Mouse (Mus musculus): Measurements from ENCODE around the gene Ndufs3.

Ndufs3 gene

DNA sequence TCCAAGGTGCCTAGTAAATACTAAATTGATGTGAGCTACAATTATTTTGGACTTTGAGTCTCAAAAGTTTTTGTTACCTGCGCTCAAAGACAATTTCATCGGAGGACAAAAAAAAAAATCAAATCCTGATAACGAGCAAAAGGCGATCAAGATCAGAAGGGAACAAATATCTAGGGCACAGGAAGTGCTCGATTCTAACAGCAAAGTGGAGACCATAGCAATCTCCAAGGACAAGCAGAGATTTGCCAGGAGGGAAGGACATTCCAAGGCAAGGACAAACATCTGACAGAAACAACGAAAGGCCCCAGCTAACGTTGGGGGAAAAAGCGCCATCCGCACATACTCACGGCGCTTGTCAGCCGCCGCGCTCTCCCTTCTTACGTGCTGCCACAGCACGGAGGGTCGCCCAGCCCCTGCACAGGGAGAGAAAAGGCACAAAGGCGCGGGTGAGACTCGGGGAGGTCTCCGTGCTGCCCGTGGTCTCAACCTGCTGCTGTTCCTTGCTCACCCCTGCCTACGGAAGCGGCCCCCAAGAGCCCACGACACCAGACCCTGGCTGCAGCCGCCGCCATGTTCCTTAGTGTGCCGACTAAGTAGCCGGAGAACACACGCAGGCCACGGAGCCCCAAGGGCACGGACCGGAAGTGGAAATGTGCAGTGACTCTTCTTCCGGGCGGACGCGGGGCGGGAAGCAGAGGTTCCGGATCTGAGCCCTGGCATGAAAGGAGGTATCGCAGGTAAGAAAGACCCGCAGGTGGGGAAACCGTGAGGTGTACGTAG is at the start of gene Ndufs3, which contains the start of gene Kbtbd4:
Ndufs3 (minus strand) TSS at position 752 of the 780 bp plus-strand sequence.
Kbtbd4 (plus strand) TSS at position 665 of the 780 bp plus-strand sequence.
- peak; percentile 72 to 81 for DNase-seq

DNA sequence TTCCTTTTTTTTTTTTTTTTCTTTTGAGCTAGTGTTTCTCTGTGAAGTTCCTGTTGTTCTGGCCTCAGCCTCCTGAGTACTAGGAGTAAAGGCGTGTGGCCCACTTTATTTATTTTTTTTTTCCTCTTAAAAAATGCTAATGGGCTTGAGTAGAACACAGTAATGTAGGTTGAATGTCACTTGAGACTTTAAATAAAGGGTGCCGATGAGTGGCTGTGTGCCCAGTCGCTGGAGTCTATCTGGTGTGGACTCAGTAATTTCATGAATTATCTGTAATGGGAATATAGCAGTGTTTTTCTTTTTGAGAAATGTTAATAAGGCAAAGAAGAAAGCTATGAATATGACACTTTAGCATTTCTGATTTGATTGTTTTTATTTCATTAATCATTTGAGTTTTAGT is 48.8 kb upstream of the Ndufs3 start:
- DNase-seq: no peak

DNA sequence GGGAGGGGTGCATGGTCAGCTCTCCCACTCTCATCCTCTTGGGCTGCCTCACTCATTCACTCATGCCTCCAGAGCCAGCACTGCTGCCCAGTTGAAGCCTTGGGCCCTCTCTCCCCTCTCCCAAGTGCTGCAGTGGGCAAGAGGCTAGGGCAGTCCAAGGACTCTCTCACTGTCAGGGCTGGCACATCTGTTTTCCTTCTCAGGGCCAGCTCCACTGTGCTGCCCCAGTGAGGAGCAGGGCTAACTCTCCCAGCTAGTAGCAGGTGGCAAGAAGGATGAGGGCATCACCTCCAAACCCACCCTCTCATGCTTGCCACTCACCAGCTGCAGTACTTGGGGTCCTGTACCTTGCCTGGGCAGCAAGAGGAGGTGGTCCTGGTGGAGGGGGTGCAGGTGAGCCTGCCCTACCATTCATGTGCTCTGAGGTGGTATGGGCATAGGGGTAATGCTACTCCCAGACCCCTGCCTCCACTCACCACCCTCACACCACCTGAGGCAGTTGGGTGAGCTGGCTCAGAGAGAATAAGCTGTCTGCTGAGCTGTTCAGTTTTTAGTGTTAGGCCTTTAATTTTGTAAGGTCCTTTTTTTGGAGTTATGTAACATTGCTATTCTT is 46.1 kb upstream of the Ndufs3 start:
- DNase-seq: no peak

DNA sequence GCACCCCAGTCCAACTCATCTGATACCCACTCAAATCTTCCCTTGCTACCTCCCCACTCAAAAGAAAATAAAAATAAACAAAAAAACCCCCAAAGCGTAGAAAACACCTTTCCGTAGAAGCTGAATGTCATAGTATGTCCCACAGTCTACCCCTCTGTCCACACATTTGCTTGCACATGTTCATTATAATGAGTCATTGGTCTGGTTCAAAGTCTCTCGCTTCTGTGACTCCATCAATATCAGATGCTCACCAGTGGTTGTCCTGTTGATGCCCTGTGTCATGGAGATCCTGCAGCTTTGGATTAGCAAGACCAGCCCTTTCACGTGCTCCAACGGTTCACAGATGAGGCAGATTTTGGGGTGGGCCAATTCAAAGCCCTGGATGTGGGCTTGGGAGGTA is 45.5 kb upstream of the Ndufs3 start:
- no peak for DNase-seq

DNA sequence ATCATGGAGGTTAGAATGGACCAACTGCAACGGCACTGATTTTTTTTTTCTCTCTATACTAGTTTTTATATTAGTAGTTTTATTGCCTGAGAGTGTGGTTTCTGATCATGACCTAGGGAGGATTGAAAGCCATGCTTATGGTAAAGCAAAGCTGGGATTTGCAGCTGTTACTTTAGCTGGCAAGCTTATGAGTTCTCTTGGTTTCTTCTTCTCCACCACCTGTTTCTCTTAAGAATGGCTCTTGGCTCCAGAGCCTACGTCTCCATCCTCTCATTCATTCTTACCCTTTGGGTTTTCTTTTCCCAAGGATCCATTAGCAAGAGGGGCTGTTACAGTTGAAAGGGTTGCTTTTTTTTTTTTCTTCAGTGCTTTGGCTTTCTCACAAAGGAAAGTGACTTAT is 37.1 kb upstream of the Ndufs3 start:
- no peak for DNase-seq

DNA sequence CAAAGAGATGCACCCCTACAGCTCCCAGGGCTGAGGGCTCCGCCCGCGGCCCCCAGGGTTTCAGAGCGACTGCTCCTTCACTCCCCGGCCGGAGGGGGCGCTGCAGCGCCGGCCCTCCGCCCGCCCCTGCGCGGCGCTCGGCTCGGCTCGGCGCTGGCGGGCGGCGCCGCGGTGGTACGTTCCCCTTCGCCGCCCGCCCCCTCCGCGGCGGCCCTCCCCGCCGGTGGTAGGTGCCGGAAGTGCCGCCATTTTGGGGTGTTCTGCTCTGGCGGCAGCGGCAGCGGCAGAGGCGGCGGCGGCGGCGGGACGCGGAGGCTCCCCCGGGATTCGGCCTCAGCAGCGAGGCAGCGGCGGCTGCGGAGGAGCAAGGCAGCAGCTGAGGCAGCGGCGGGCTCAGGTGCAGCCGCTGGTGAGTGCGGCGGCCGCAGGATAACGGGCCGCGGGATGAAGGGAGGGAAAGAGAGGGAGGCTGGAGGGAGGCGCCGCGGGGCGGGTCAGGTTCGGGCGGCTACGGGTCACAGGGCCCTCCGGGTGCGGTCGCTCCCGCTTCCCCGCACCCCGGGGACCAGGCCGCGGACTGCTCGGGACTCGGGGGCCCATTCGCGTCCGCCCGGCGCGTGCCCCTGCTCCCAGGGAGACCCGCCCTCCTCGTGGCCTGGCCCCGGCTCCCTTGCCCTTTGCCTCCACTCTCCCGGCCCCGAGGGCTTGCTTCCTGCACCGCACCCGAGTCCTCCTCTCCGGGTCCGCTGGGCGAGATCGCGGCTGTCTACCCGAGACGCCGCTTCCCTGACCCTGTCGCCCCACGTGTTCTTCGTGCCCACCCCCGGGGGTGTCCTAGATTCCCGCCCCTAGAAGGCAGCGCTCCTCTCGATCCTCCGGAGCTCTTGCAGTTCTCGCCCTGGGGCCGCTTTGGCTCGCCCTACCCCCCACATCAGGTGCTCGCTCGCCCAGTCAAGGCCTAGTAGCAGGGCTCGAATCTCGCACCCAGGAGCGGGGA is 35.9 kb upstream of the Ndufs3 start, which contains the start of gene Celf1:
Celf1 (plus strand) TSS at position 150 of the 997 bp plus-strand sequence.
- peak; percentile 70 to 74 for DNase-seq

DNA sequence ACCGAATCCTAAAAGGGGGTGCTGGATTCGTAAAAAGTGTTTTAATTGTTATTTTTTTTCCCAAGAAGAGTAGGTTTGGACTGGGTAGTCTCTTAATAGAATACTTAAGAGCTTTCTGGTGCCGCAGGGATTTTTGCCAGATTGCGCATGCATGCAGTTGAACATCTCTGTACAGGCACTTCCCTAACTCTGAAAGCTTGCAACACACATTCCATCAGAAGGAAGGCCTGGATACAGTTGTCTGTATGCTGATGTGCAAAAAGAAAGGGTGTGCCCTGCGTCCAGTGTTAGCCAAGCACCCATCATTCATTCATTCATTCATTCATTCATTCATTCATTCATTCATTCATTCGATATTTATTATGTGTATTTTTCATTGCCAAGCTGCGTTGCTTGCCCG is 35.1 kb upstream of the Ndufs3 start:
- no peak for DNase-seq

DNA sequence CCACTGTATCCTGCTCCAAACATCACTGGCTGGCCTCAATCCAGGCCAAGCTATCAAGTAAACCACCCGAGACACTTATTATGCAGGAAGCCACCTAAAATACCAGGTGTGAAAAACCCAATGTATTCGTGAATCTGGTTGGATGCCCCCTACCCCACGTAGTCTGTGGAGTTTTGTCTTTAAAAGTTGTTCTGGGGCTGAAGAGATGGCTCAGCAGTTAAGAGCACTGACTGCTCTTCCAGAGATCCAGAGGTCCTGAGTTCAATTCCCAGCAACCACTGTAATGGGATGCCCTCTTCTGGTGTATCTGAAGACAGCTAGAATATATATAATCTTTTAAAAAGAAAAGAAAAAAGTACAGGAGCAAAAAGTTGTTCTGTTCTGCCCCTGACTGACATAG is 33.7 kb upstream of the Ndufs3 start:
- no peak for DNase-seq

DNA sequence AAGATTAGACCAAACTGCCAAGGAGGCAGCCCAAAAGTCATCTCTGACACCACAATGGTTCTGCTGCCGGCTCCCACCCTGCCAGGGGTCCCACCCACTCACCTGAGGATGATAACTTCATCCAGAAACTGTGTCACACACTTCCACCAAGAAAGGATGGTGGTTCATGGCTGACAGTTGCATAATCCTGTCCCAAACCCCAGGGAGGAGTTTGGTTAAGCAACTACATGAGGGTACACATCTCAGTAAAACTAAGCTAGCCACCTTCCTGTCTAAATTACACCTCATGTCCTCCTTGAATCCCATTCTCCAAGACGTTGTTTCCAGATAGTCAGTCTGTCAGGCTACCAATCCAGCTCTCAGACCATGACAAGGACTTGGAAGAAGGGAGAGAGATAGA is 27.6 kb upstream of the Ndufs3 start:
- DNase-seq: no peak

DNA sequence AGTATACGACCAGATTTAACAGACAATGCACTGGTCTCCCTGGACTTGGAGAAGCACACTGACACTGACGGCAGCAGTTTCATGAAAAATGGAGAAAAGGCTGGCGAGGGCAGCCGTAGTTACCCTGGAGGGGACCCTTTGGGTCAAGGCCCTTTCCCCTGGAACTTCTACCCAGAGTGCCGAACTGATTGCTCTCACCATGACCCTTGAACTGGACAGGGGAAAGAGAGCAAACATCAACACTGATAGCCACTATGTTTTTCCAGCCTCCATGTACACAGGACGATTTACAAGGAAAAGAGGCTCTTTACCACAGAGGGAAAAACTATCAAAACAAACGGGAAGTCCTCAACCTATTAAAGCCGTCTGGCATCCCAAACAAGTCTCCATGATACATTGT is 27.2 kb upstream of the Ndufs3 start:
- no peak for DNase-seq

DNA sequence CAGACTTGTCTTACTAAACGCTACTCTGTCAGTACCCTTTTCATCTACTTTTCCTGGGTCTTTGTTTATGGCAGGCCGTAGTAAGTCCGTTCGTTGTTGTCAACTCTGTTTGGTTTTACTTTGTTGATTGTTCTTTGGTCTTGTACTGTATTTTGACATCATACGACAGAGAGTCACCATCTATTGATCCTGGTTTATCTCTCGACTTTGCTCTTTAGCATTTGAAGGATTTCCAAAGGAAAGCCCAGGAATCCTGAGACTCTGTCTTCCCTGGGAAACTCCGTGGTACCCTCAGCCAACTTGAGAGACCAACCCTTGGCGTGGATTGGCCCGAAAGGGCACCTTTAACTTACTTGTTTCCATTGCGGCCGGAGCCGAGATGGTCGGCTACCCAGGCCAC is 23.9 kb upstream of the Ndufs3 start:
- DNase-seq: no peak

DNA sequence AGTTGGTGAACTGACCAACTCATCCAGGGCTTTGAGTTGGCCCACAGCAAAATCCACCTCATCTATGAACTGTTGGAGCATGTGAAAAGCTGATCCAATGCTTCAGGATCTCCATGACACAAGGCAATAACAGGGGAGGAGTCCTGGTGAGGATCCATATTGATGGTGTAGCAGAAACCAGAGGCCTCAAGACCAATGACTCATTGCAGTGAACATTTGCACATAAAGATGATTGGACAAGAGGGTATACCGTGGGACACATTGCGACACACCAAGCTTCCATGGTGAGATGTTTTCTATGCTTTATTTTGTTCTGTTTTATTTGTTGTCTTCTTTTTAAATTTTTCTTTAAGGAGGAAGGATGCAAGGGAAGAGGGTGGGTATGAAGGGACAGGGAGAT is 18.0 kb upstream of the Ndufs3 start:
- no peak for DNase-seq

DNA sequence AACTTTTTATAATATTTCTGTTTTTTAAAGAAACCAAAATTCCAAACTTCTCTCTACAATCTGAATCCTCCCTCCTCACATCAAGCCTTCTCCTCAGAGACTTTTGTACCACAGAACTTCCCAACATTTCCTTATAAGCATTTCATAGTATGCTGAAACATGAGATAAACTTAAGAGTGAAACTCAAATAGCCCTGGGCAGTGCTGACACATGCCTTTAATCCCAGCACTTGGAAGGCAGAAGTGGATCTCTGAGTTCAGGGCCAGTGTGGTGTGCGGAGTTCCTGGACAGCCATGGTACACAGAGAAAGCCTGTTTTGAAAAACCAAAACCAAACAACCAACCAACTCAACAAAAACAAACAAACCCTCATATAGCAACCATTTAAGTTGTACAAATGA is 16.6 kb upstream of the Ndufs3 start:
- no peak for DNase-seq

DNA sequence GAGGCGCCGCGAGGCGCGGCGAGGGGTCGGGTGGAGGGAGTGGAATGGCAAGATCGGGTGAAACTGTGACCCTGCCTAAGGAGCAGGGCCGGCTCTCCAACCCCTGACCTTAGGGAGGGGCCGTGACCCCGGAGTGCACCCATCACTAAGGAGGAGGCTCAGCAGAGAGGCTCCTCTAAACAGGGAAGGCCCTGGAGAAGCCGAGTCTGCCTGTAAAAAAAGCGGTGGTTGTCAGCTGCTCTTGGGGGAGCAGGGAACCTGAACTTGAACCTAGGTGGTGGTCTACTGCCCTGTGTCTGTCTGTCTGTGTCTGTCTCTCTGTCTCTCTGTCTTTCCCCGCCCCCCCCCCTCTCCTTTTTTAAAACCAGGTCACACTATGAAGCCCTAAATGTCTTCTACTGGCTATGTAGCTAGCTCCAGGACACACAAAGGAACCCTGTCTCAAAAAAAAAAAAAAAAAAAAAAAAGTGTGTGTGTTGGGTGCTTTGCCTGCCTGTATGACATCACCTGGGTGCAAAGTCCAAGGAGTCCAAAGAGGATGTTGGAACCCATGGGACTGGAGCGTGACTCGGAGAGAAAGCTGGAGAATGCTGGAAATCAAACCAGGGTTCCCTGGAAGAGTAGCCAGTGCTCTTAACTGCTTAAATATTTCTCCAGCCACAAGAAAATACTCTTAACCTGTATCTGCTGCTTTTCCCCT is 13.5 kb upstream of the Ndufs3 start:
- DNase-seq: peak in 1 of 2 experiments; percentile 16

DNA sequence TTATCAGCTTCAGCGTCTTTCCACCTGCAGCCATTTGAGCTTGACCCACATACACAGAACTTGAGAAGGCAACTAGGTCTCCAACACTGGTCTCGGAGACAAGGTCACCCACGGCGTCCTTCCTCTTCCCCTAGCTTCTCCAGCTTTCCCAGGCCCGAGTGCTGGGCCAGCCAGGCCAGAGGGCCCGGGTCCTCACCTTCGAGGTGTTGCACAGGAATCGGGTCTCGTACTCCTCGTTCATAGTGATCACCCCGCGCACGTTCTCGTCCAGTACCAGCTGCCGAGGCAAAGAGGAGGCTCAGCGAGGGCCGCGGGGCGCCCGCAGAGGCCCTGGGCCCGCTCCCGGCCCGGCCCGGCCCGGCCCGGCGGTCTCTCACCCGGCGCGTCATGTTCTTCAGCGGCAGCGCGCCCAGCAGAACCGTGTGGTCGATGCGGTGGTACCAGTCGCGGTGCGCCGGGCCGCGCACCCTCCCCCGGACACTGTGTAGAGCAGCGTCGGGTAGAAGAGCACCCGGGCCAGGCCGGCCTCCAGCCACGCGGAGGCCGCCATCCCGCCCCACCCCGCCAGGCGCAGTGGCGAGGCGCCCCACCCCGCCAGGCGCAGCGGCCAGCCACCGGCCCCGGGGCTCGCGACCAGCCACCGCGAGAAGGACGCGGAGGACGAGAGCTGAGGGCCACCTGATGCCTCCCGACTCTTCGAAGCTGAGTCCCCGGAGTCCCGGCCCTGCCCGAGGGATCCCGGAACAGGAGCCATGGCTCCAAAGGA is 12.8 kb upstream of the Ndufs3 start:
- DNase-seq: peak; percentile 22 to 24

DNA sequence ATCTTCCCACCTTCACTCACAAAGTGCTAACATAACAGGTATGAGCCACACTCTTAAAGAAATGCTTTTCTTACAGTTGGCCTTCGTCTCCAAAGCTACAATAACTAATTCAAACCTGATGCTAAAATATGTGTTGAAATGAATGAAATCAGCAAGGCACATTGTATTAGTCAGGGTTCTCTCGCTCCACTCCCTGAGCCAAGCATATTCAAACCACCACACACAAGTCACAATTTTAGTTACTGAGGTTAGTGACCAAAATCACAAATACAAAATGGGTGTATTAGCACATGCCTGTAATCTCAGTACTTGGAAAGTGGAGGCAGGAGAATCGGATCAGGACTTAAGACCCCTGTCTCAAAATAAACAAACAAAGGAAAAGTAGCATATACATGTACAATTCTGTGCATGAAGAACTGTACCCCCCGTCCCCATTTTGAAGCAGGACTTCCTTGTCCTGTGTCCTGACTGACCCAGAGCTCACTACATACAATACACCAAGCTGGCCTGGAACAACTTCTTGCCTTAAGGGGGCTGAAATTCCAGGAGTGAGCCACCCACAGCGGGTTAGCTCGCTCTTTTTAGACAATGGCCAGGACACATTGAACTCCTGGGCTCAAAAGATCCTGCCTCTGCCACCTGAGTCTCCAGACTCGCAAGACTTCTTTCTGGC is 12.1 kb upstream of the Ndufs3 start:
- no peak for DNase-seq

DNA sequence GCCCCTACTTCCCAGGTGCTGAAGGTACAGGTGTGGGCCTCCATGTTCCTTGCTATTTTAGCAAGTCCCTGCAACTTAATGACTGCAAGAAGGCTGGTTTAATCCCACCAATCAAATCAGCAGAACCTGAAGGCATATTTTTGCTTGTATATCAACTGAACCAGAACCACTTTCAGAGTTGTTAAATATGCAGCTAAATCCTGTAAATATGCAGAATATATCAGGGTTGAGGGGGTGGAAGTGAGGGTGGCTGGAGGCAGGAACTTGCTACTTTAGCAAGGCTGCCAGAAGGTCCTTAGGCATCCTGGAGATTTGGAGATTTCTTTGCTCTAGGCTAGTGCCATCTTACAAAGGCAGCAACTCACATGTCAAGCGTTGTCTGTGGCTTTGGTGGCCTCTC is 10.9 kb upstream of the Ndufs3 start:
- no peak for DNase-seq

DNA sequence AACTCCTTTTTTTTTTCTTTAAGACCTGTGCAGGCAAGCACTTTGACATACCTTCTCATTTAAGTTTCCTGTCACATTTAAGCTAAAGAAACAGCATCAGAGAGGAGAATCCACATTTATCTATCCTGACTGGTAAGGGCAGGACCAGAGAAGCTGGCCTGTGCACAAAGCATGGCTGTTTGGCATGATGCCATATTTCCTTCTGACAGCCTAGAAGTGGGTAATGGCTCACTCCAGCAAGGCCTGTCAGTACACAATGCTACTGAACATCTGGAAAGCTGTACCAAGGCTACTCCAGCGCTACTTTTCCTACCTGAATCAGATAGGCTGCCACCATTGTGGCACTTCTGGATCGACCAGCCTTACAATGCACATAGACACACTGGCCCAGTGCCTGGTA is 9.0 kb upstream of the Ndufs3 start:
- no peak for DNase-seq

DNA sequence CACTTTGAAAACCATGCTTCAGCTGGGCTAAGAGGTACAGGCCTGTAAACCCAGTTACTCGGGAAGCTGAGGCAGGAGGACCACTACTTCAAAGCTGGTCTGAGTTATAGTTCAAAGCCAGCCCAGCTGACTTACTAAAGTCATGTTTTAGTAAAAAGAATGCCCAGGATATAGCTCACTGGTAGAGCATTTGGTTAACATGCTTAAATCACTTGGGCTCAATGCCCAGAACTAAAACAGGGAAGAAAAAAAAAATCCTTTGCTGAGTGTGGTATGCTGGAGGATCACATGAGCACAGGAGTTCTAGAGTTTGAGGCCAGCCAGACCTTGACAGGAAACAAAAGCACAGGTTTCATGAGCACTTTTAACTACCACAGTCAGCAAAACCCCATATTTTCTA is 7.0 kb upstream of the Ndufs3 start:
- no peak for DNase-seq

DNA sequence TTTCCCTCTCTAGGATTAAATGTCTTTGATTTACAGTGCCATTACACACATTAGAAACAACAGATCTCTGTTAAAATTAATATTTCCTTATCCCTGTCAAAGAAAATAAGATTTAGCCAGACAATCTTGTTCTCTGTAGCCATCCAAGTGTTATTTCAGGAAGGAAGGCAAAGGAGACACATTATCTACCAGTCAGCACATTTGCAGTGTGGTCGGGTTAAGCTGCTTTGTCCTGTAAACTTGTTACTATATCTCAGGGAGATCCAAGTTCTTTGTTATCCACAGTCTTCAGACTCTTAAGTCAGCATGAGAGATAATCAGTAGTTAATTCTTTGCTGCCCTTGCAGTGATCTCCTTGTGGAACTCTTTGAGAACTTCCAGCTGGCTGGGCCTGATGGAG is 6.2 kb upstream of the Ndufs3 start:
- DNase-seq: no peak

DNA sequence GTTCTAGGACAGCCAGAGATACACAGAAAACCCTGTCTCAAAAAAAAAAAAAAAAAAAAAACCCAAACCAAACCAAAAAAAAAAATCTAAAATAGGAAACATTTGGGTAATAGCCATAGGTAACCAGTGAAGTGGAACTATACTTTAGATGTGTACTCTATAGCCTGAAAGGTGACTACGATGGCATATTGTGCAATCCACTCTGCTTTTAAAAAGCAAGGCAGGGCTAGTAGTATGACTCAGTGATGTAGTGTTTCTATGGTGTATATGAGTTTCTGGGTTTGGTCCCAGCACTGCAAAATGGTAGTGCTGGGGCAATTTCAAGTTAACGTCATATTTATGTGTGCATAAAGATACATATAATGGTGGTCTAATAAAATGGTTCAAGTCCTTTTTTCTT is 2.1 kb upstream of the Ndufs3 start:
- no peak for DNase-seq

All from thymus, adult 18-20 months (tissue).